Mouse (Mus musculus) CH12.LX (cell line): ENCODE data around the gene 4930442H23Rik.

Experiments
- CTCF ChIP-seq, 2 experiments: IDR thresholded peaks in 1 of 2; conservative IDR thresholded peaks in 1 of 2; 2 replicates each; pipeline ENCODE4 v1.5.1; 2011 to 2012; ENCODE audit warnings: low read depth in 2 of 2, low read length in 2 of 2, improper control_type of control experiment in 1 of 2, inconsistent platforms in 1 of 2, mild to moderate bottlenecking in 1 of 2, moderate library complexity in 1 of 2
- EP300 ChIP-seq: IDR thresholded peaks from 2 replicates; pipeline ENCODE4 v1.6.1; 2011; ENCODE audit warnings: low read length, improper control_type of control experiment
- HCFC1 ChIP-seq: IDR thresholded peaks from 2 replicates; pipeline ENCODE4 v1.6.1; 2012; ENCODE audit warnings: low read depth, mild to moderate bottlenecking, inconsistent platforms, low read length, improper control_type of control experiment
- JUN ChIP-seq: IDR thresholded peaks from 2 replicates; pipeline ENCODE4 v1.6.1; 2011; ENCODE audit warnings: low read depth, mild to moderate bottlenecking, low read length, improper control_type of control experiment, moderate library complexity; ENCODE audit not compliant: insufficient read depth
- KAT2A ChIP-seq: IDR thresholded peaks from 2 replicates; pipeline ENCODE4 v1.6.1; 2012; ENCODE audit warnings: low read length, improper control_type of control experiment, inconsistent platforms; ENCODE audit not compliant: insufficient replicate concordance
- MYC ChIP-seq: IDR thresholded peaks from 2 replicates; pipeline ENCODE4 v1.6.1; 2011; ENCODE audit warnings: low read depth, mild to moderate bottlenecking, improper control_type of control experiment, low read length
- PAX5 ChIP-seq: IDR thresholded peaks from 2 replicates; pipeline ENCODE4 v1.6.1; 2012; ENCODE audit warnings: low read length, inconsistent platforms, mixed read lengths
- POLR2A ChIP-seq: IDR thresholded peaks from 2 replicates; pipeline ENCODE4 v1.6.1; 2011; ENCODE audit warnings: low read depth, mild to moderate bottlenecking, improper control_type of control experiment, low read length
- RAD21 ChIP-seq: IDR thresholded peaks from 2 replicates; pipeline ENCODE4 v1.6.1; 2011; ENCODE audit warnings: low read depth, mild to moderate bottlenecking, low read length, improper control_type of control experiment, moderate library complexity
- ZC3H11A ChIP-seq: IDR thresholded peaks from 2 replicates; pipeline ENCODE4 v1.6.1; 2012; ENCODE audit warnings: low read depth, mild to moderate bottlenecking, inconsistent platforms, low read length, improper control_type of control experiment

DNA sequence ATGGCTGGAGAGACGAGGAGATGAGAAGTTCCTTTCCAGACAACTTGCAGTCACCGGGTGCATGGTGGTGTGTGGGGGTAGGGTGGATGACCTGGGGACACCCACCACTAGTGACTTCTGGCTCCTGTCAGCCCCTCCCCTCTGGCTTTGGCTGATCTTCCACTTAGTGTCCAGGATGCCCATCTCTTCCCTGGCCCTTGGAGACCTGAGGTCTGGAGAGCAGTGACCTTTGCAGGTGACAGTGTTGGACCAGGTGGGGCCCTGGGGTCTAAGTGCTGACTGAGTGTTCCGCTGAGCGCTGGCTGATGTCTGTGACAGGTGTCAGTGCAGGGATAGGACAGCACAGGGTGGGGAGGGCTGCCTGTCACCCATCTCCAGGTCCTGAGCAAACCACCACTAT is 11.7 kb upstream of the 4930442H23Rik start:
- TF ChIP-seq KAT2A (no peak), POLR2A (no peak), JUN (no peak), EP300 (no peak), CTCF (conservative IDR thresholded peaks at IDR 0.05 in 1 of 2, IDR thresholded peaks at IDR 0.05 in 1 of 2; ENCODE audit: low read depth in 2 of 2, low read length in 2 of 2) (no peak), ZC3H11A (no peak), HCFC1 (no peak), PAX5 (no peak), MYC (no peak), RAD21 (no peak)
